Mouse (Mus musculus) lung, adult 18-20 months (tissue): ENCODE results near the gene Aloxe3.

ENCODE experiments used
- DNase-seq, 2 experiments: peaks; one replicate each; pipeline ENCODE4 v3.0.0; 2022; ENCODE audit warnings: mixed read lengths in 2 of 2

Aloxe3 gene

GRCm38 (mm10) chr11:69095511-69096231, 30.0 kb upstream of the Aloxe3 start:
- peak; percentile 72 to 78 for DNase-seq

DNA sequence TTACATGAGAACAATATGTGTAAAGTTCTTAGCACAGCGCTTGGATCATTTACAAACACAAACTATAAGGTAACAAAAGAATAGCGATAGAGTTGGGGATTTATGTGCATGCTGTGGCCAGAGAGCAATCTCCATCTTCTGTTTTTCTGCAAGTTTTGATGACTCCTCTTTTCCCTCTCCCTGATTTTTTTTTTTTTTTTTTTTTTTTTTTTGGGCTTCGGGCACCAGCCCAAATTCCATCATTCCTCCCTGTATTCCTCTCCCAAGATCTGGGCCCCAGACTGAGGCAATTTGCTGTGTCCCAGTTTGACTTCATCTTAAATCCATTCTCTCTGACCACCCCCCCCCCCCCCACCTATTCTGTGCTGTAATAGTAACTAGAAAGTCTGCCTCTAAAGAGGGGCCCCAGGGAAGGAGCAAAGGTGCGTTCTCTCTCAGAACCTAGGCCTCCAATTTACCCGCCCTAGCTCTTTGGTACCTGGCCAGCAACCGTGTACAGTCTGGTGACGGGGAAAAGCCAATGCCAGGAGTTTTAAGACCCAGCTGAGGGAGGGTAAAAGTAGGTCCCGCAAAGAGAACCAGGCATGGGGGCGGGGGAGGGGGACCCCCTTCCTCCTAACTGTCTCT, 29.2 kb upstream of the Aloxe3 start:
- no peak for DNase-seq

DNA sequence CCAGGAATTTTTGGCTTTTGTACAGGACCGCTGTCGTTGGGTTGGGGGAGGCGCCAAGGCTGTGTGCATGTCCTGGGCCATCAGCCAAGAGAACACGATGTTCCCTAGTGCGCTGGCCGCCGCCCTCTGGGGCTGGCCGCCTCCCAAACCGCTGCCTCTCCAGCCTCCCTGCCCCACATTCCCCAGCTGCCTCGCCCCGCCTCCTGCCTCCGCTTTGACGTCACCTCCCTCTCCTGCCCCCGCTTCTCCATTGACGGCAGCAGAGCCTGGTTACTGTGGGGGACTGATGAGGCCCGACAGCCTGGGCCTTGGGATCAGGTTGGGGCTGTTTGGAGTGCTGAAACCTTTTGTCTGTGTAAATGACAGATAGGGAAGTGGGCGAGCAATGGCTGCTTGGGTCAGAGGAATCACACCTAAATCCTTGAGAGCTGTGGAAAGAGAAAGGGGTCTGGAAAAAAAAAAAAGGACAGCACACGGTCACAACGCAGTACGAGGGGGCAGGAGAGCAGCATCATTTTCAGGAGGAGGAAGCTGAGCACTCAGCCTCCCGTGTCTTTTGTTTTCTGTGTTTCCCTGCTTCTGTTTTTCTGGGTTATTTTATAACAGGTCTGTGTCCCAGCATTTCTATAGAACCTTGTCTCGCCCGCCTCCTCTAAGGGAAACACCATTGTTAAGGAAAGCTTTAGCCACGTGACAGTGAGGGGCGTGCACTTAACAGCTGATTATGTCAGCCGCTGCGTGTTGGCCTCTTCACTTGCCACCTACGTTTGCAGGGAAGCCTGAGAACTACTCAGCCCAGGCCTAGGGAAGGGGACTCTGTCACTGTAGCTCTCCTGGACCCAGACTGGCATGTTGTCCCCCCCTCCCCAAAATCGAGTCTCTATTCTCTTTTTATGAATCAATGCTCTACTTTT, 28.5 kb upstream of the Aloxe3 start:
- DNase-seq = peak; percentile 100

GRCm38 (mm10) chr11:69098039-69098761, 27.5 kb upstream of the Aloxe3 start:
- DNase-seq = no peak

- peak; percentile 98 to 99 for DNase-seq
Observed at GRCm38 (mm10) chr11:69098762-69099091, 27.0 kb upstream of the Aloxe3 start.

GRCm38 (mm10) chr11:69099177-69099914, 26.4 kb upstream of the Aloxe3 start:
- DNase-seq = peak; percentile 92 to 95

- DNase-seq = peak; percentile 96 to 97
Observed at GRCm38 (mm10) chr11:69099915-69100345, 25.8 kb upstream of the Aloxe3 start.

DNA sequence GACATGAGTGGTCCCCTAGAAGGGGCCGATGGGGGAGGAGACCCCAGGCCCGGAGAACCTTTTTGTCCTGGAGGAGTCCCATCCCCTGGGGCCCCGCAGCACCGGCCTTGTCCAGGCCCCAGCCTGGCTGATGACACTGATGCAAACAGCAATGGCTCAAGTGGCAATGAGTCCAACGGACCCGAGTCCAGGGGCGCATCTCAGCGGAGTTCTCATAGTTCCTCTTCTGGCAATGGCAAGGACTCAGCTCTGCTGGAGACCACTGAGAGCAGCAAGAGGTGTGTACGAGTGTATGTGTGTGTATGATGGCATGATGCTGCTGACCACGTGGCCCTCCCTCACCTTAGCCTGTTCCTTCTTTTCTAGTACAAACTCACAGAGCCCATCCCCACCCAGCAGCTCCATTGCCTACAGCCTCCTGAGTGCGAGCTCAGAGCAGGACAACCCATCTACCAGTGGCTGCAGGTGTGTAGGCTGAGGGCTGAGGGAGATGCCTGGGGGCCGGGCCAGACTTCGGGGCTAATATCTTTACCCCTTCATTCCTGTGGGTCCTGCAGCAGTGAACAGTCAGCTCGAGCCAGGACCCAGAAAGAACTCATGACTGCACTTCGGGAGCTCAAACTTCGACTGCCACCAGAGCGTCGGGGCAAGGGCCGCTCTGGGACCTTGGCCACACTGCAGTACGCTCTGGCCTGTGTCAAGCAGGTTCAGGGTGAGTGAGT, 24.9 kb upstream of the Aloxe3 start:
- no peak for DNase-seq

GRCm38 (mm10) chr11:69101604-69102402, 23.9 kb upstream of the Aloxe3 start:
- DNase-seq = no peak

- DNase-seq = no peak
Observed at GRCm38 (mm10) chr11:69102403-69102725, 23.3 kb upstream of the Aloxe3 start.

DNA sequence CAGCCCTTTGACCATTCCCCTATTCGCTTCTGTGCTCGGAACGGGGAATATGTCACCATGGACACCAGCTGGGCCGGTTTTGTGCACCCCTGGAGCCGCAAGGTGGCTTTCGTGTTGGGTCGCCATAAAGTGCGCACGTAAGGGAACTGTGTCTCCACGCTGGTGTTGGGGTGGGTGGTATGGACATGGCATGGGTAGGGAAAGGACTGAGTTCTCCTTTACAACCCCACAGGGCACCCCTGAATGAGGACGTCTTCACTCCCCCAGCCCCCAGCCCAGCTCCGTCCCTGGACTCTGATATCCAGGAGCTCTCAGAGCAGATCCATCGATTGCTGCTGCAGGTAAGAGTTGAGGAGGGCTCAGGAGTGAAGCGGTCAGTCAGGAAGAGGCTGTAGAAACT, 22.6 kb upstream of the Aloxe3 start:
- DNase-seq = no peak

- no peak for DNase-seq
Observed at GRCm38 (mm10) chr11:69103531-69104435, 21.9 kb upstream of the Aloxe3 start.

GRCm38 (mm10) chr11:69104487-69104886, 21.2 kb upstream of the Aloxe3 start:
- DNase-seq = no peak

DNA sequence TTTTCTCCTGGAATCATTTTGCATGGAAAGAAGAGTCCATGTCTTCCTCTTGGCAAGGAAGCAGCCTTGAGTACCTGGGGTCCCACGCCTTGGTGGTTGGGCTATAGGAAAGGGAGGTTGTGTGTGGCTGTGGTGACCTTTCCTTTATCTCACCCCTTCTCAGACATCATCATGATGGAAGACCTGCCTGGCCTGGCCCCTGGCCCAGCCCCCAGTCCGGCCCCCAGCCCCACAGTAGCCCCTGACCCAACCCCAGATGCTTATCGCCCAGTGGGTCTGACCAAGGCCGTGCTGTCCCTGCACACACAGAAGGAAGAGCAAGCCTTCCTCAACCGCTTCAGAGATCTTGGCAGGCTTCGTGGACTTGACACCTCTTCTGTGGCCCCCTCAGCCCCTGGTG, 20.5 kb upstream of the Aloxe3 start:
- DNase-seq = no peak

- DNase-seq = no peak
Observed at GRCm38 (mm10) chr11:69105796-69106195, 19.9 kb upstream of the Aloxe3 start.

DNA sequence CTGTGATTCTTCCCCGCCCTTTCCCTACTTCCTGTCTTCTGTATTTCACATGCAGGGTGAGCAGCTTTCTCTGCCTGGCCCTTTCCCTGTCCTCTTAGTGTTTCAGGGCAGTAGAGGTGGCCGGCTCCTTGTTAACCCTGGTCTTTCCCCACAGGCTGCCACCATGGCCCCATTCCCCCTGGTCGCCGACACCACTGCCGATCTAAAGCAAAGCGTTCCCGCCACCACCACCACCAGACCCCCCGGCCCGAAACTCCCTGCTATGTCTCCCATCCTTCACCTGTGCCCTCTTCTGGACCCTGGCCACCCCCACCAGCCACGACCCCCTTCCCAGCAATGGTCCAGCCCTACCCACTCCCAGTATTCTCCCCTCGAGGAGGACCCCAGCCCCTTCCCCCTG, 19.4 kb upstream of the Aloxe3 start:
- DNase-seq = no peak

DNA sequence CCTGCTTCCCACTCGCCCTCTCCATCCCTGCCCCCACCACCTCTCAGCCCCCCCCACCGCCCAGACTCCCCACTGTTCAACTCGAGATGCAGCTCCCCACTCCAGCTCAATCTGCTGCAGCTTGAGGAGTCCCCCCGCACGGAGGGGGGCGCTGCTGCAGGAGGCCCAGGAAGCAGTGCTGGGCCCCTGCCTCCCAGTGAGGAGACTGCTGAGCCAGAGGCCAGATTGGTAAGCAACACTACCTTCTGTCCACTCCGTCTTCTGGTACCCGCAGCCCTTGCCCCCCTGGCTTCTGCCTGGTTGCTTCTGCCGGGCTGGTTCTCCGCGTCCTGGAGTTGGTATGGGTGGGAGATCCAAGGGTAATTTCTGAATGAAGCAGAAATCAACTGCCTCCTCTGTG, 18.9 kb upstream of the Aloxe3 start:
- DNase-seq = no peak

DNA sequence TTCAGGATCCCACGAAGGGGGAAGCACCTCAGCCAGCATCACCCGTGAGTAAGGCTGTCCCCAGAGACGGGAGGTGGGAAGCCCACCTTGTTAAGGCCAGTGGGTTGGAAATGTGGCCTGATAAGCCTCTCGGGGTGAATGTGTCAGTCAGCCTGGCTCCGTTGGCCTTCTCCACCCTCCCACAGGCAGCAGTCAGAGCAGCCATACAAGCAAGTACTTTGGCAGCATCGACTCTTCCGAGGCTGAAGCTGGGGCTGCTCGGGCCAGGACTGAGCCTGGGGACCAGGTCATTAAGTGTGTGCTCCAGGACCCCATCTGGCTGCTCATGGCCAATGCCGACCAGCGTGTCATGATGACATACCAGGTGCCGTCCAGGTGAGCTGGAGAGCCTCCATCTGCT, 18.0 kb upstream of the Aloxe3 start:
- DNase-seq = no peak

GRCm38 (mm10) chr11:69108223-69108622, 17.5 kb upstream of the Aloxe3 start:
- DNase-seq = no peak
